9 mouse cellular contexts compared by ENCODE assay signal in genomic region chr12:56681096-56681811, GRCm38 (mm10). TPM values are rescaled to one million over a fixed set of nuclear protein-coding genes. Genes with fewer than 3 reads are reported as not detected.
DNase-seq lines count a peak whose midpoint lies in the region; ATAC-seq and TF ChIP-seq lines count a peak whose summit lies in the region.
"Had no signal": no experiment of that assay in that cellular context is flagged by ENCODE, and none has a peak within 500 bp of the region (broad histone marks: within the 10 kb centered on the region; RNA-seq: fewer than 3 reads in every experiment).

No protein-coding gene starts in this region.

- H3K4me2 ChIP-seq in hindbrain, embryonic 11.5 days (replicated peaks; ENCODE audit: low read depth, low read length), result peak overlapping the region; percentile 72
- H3K4me2 ChIP-seq in liver, embryonic 11.5 days, result peak overlapping the region; percentile 60
- peak overlapping the region; percentile 54 for H3K4me2 ChIP-seq in neural tube, embryonic 14.5 days (ENCODE audit: low read depth, low read length)

- TF ChIP-seq POLR2A in ES-Bruce4 (IDR thresholded peaks at IDR 0.05; ENCODE audit: insufficient read depth, low read length), result no peak

- H3K4me3 ChIP-seq in ES-Bruce4 (ENCODE audit: low read depth, low read length), result peak overlapping the region; percentile 84
- H3K4me3 ChIP-seq in hindbrain, embryonic 11.5 days (ENCODE audit: low read depth, low read length), result peak overlapping the region; percentile 36
- H3K4me3 ChIP-seq in liver, embryonic 11.5 days (ENCODE audit: low read depth, low read length), result peak overlapping the region; percentile 37
- H3K4me3 ChIP-seq in neural tube, embryonic 14.5 days (ENCODE audit: low read depth, low read length), result peak overlapping the region; percentile 19
- H3K4me3 ChIP-seq: myocyte had no signal

- peak; percentile 75 for DNase-seq in ZHBTc4 (ENCODE audit: low read depth, low spot score)
- peak; percentile 73 for DNase-seq in hindbrain, embryonic 11.5 days (ENCODE audit: low spot score)
- DNase-seq in liver, embryonic 11.5 days (ENCODE audit: low spot score), result peak; percentile 40
- DNase-seq in left cerebral cortex, adult 9 months (ENCODE audit: low spot score in 2 of 2), result no peak
- no peak for DNase-seq in thymus, postnatal 10 days (ENCODE audit: low spot score in 2 of 2)

- no peaks in the 10 kb centered on the region for H3K9me3 ChIP-seq in ES-Bruce4 (replicated peaks; ENCODE audit: control insufficient read depth, insufficient read depth, low read length, poor library complexity, severe bottlenecking)
- no peaks in the 10 kb centered on the region for H3K9me3 ChIP-seq in hindbrain, embryonic 11.5 days (ENCODE audit: control insufficient read depth, low read length)
- H3K9me3 ChIP-seq in liver, embryonic 11.5 days (ENCODE audit: control insufficient read depth, low read length), result no peaks in the 10 kb centered on the region
- H3K9me3 ChIP-seq in neural tube, embryonic 14.5 days (ENCODE audit: control insufficient read depth, low read length), result no peaks in the 10 kb centered on the region

- TF ChIP-seq CTCF in ES-Bruce4 (IDR thresholded peaks at IDR 0.05; ENCODE audit: low read depth, low read length), result peak; percentile 69

- H3K9ac ChIP-seq in ES-Bruce4 (ENCODE audit: low read depth, poor library complexity, severe bottlenecking), result peak overlapping the region; percentile 27
- no peak overlapping the region; the same call in 1 of the 2 replicates for H3K9ac ChIP-seq in hindbrain, embryonic 11.5 days (ENCODE audit: low read depth, low read length)
- no peak overlapping the region for H3K9ac ChIP-seq in liver, embryonic 11.5 days (ENCODE audit: low read depth, low read length)
- no peak overlapping the region for H3K9ac ChIP-seq in neural tube, embryonic 14.5 days (replicated peaks; ENCODE audit: low read depth, low read length)

- no peak for TF ChIP-seq EP300 in ES-Bruce4 (IDR thresholded peaks at IDR 0.05; ENCODE audit: insufficient read depth, low read depth, low read length)

- H3K4me1 ChIP-seq in ES-Bruce4 (ENCODE audit: control insufficient read depth, insufficient read depth, low read length), result no peaks in the 10 kb centered on the region
- peaks cover 3% of the 10 kb centered on the region; the same call in 1 of the 2 replicates for H3K4me1 ChIP-seq in hindbrain, embryonic 11.5 days (replicated peaks; ENCODE audit: control insufficient read depth, insufficient read depth, low read length)
- no peaks in the 10 kb centered on the region for H3K4me1 ChIP-seq in liver, embryonic 11.5 days (replicated peaks; ENCODE audit: control insufficient read depth, insufficient read depth, low read length)
- 0 out of 2 replicates have a peak, but pooled peaks cover 6% of the 10 kb centered on the region for H3K4me1 ChIP-seq in neural tube, embryonic 14.5 days (ENCODE audit: control insufficient read depth, insufficient read depth, low read length)

- H3K27ac ChIP-seq in ES-Bruce4 (ENCODE audit: insufficient read depth, low read length), result no peak overlapping the region
- H3K27ac ChIP-seq in hindbrain, embryonic 11.5 days (ENCODE audit: low read depth, low read length), result no peak overlapping the region
- no peak overlapping the region for H3K27ac ChIP-seq in liver, embryonic 11.5 days (ENCODE audit: low read depth, low read length)
- no peak overlapping the region for H3K27ac ChIP-seq in neural tube, embryonic 14.5 days (ENCODE audit: low read depth, low read length)

- no peaks in the 10 kb centered on the region for H3K36me3 ChIP-seq in ES-Bruce4 (ENCODE audit: control insufficient read depth, insufficient read depth, low read length, poor library complexity, severe bottlenecking)
- H3K36me3 ChIP-seq in hindbrain, embryonic 11.5 days (ENCODE audit: control insufficient read depth, insufficient read depth, low read length), result no peaks in the 10 kb centered on the region
- no peaks in the 10 kb centered on the region for H3K36me3 ChIP-seq in liver, embryonic 11.5 days (ENCODE audit: control insufficient read depth, insufficient read depth, low read length)
- H3K36me3 ChIP-seq in neural tube, embryonic 14.5 days (ENCODE audit: control insufficient read depth, insufficient read depth, low read length), result no peaks in the 10 kb centered on the region

- H3K27me3 ChIP-seq in ES-Bruce4 (ENCODE audit: control insufficient read depth, insufficient read depth, low read length, poor library complexity, severe bottlenecking), result peaks cover 7% of the 10 kb centered on the region; the same call in 1 of the 2 replicates
- H3K27me3 ChIP-seq in hindbrain, embryonic 11.5 days (ENCODE audit: control insufficient read depth, insufficient read depth, low read length), result peaks cover 62% of the 10 kb centered on the region
- H3K27me3 ChIP-seq in liver, embryonic 11.5 days (replicated peaks; ENCODE audit: control insufficient read depth, insufficient read depth, low read length), result peaks cover 75% of the 10 kb centered on the region
- H3K27me3 ChIP-seq in neural tube, embryonic 14.5 days (ENCODE audit: control insufficient read depth, insufficient read depth, low read length), result peaks cover 67% of the 10 kb centered on the region

- ATAC-seq in hindbrain, embryonic 11.5 days (ENCODE audit: low FRiP score), result peak; percentile 73
- ATAC-seq in liver, embryonic 11.5 days (replicated peaks; ENCODE audit: low FRiP score), result 0 out of 2 replicates have a peak, but pooled peaks have one; percentile 29
- ATAC-seq in neural tube, embryonic 14.5 days (ENCODE audit: low read depth), result peak; percentile 78
- ATAC-seq in erythroid progenitor cell, adult 5-6 weeks (replicated peaks; ENCODE audit: low FRiP score, poor library complexity, severe bottlenecking), result no peak

- under 1% methylated on average over 38 of the region's 38 CpGs for WGBS in hindbrain, embryonic 11.5 days
- 3% methylated on average over 38 of the region's 38 CpGs for WGBS in liver, embryonic 11.5 days
- WGBS in neural tube, embryonic 14.5 days, result under 1% methylated on average over 38 of the region's 38 CpGs

RNA-seq across cellular contexts. Expression of gene Pax9, which starts 10.3 kb away (rescaled TPM):
- 0.21 TPM in 1 of 2 replicates, not detected in the other for polyA plus RNA-seq in ES-Bruce4 (2011; ENCODE audit: insufficient read depth, insufficient read length, low read depth, missing spikeins)
- 1.4 and 2.5 TPM in 2 replicates for polyA plus RNA-seq in hindbrain, embryonic 11.5 days (2014; fragmentation: Nextera tagmentation; extraction: Ambion mirVana)
- 0.60 and 0.61 TPM in 2 replicates for polyA plus RNA-seq in liver, embryonic 11.5 days (2014; fragmentation: Nextera tagmentation; extraction: Ambion mirVana)
- polyA plus RNA-seq in neural tube, embryonic 14.5 days (2014; fragmentation: Nextera tagmentation; extraction: Ambion mirVana), result 0.23 TPM in 1 of 2 replicates, not detected in the other
- not detected in 2 replicates for total RNA-seq in erythroid progenitor cell, adult 5-6 weeks (2015; ENCODE audit: low replicate concordance)
- 0.51 TPM in 1 of 2 replicates, not detected in the other for total RNA-seq in erythroid progenitor cell, adult 5-6 weeks (2017; ENCODE audit: low replicate concordance)

Comparison
In these comparisons a context has a peak if more than half of its experiments do, and no peak if none do; other contexts are left out.
1. H3K4me3 ChIP-seq: peak in every context shown above with its lines; median percentile 84 in ES-Bruce4; 37 in liver, embryonic 11.5 days; 36 in hindbrain, embryonic 11.5 days; 19 in neural tube, embryonic 14.5 days.
2. DNase-seq: peak in ZHBTc4 (single experiment), hindbrain, embryonic 11.5 days (single experiment) and liver, embryonic 11.5 days (single experiment); none in left cerebral cortex, adult 9 months (0 of 2) and thymus, postnatal 10 days (0 of 2).
3. Peak in every context shown above with its lines, with median percentiles within 50 percentile points of each other: H3K4me2 ChIP-seq.